Comparison of ENCODE assay signal across 17 mouse cellular contexts in genomic region chr15:12634921-12635320, GRCm38 (mm10).
"Had no signal": no experiment of that assay in that cellular context is flagged by ENCODE, and none has a peak within 500 bp of the region (broad histone marks: within the 10 kb centered on the region; RNA-seq: fewer than 3 reads in every experiment).

No protein-coding gene starts in this region.

- H3K9me3 ChIP-seq: limb, embryonic 12.5 days; liver, embryonic 13.5 days; lung, embryonic 15.5 days; megakaryocyte, embryonic 14.5 days; midbrain, embryonic 13.5 days; stomach, embryonic 15.5 days had no signal

- H3K27ac ChIP-seq: kidney, postnatal 0 days; layer of hippocampus, adult 2 months; limb, embryonic 12.5 days; liver, embryonic 13.5 days; lung, embryonic 15.5 days; macrophage; midbrain, embryonic 13.5 days; stomach, embryonic 15.5 days had no signal

- DNase-seq: kidney, adult 9 months; kidney, postnatal 36 days; liver; liver, embryonic 13.5 days; liver, postnatal 0 days; lung, postnatal 14 days; right cerebral cortex, postnatal 14 days; thymus, adult 2 months; thymus, postnatal 25 days had no signal

- H3K4me2 ChIP-seq: limb, embryonic 12.5 days; liver, embryonic 13.5 days; lung, embryonic 15.5 days; midbrain, embryonic 13.5 days; stomach, embryonic 15.5 days had no signal

- H3K36me3 ChIP-seq: limb, embryonic 12.5 days; liver, embryonic 13.5 days; lung, embryonic 15.5 days; midbrain, embryonic 13.5 days; stomach, embryonic 15.5 days had no signal

- H3K4me3 ChIP-seq: layer of hippocampus, adult 2 months; limb, embryonic 12.5 days; liver, embryonic 13.5 days; lung, embryonic 15.5 days; megakaryocyte, embryonic 14.5 days; midbrain, embryonic 13.5 days; stomach, embryonic 15.5 days had no signal

- H3K9ac ChIP-seq: limb, embryonic 12.5 days; liver, embryonic 13.5 days; liver, postnatal 0 days; lung, embryonic 15.5 days; midbrain, embryonic 13.5 days; stomach, embryonic 15.5 days had no signal

- H3K27me3 ChIP-seq: liver, embryonic 13.5 days; lung, embryonic 15.5 days; midbrain, embryonic 13.5 days; stomach, embryonic 15.5 days had no signal

- H3K4me1 ChIP-seq: midbrain, embryonic 13.5 days; stomach, embryonic 15.5 days had no signal

- ATAC-seq: liver, postnatal 0 days; midbrain, embryonic 13.5 days had no signal
